Mouse (Mus musculus) embryonic facial prominence, embryonic 11.5 days (tissue): Measurements from ENCODE around the gene Itm2c. TPM values are rescaled to one million over a fixed set of nuclear protein-coding genes. Genes with fewer than 3 reads are reported as not detected.
A peak's percentile ranks its signal among the peaks of the same experiment; 100 is the strongest.

Experiments used
- ATAC-seq: fragments of 200-750 bp; cut with Nextera tagmentation; replicated peaks from 2 replicates; pipeline ENCODE4 v1.8.0; 2017; ENCODE audit warnings: low read depth; ENCODE audit not compliant: insufficient number of reproducible peaks, low FRiP score, low TSS enrichment
- DNase-seq: peaks from one replicate; pipeline ENCODE4 v3.0.0-alpha.2; 2015; ENCODE audit warnings: low spot score
- H3K27ac ChIP-seq: fragments of 300-500 bp; sonication (generic); replicated peaks from 2 replicates; pipeline ENCODE4 v1.5.1; 2014; ENCODE audit warnings: mild to moderate bottlenecking, low read depth, low read length, control low read depth
- H3K27me3 ChIP-seq: fragments of 300-500 bp; sonication (generic); 2 replicates; pipeline ENCODE4 v1.6.1; 2014; ENCODE audit warnings: mild to moderate bottlenecking, low read length, moderate library complexity, mixed read lengths; ENCODE audit not compliant: control insufficient read depth, insufficient read depth
- H3K36me3 ChIP-seq: fragments of 300-500 bp; sonication (generic); replicated peaks from 2 replicates; pipeline ENCODE4 v1.6.1; 2014; ENCODE audit warnings: low read depth, mild to moderate bottlenecking, low read length, moderate library complexity, mixed read lengths; ENCODE audit not compliant: control insufficient read depth, insufficient read depth
- H3K4me1 ChIP-seq: fragments of 300-500 bp; sonication (generic); 2 replicates; pipeline ENCODE4 v1.6.1; 2014; ENCODE audit warnings: low read length, mixed read lengths; ENCODE audit not compliant: control insufficient read depth, insufficient read depth
- H3K4me2 ChIP-seq: fragments of 300-500 bp; sonication (generic); 2 replicates; pipeline ENCODE4 v1.6.1; 2014; ENCODE audit warnings: low read depth, mild to moderate bottlenecking, control low read depth, low read length, moderate library complexity
- H3K4me3 ChIP-seq: fragments of 300-500 bp; sonication (generic); 2 replicates; pipeline ENCODE4 v1.5.1; 2014; ENCODE audit warnings: low read depth, low read length, control low read depth
- H3K9ac ChIP-seq: fragments of 300-500 bp; sonication (generic); replicated peaks from 2 replicates; pipeline ENCODE4 v1.6.1; 2014; ENCODE audit warnings: mild to moderate bottlenecking, control low read depth, low read length
- H3K9me3 ChIP-seq: fragments of 300-500 bp; sonication (generic); replicated peaks from 2 replicates; pipeline ENCODE4 v1.6.1; 2016; ENCODE audit warnings: mild to moderate bottlenecking, low read length, inconsistent platforms, mixed read lengths; ENCODE audit not compliant: control insufficient read depth
- WGBS: fragments of 180-500 bp; shearing (Covaris S2); extraction: QIAGEN DNeasy Blood & Tissue Kit; methylation state at CpG from one replicate; pipeline ENCODE4 v1.1.7; 2014; 5-methylcytosine and 5-hydroxymethylcytosine counted together
- polyA plus RNA-seq: library from polyadenylated mRNA; unstranded; fragments of >200 nt; fragmentation: Nextera tagmentation; extraction: Ambion mirVana; gene quantifications from 2 replicates; pipeline ENCODE4 v1.2.1, GENCODE M21; 2014

Gene Itm2c
- polyA plus RNA-seq, 1 experiment from 2014 or later: 133 TPM

GRCm38 (mm10) chr1:85919621-85920020 is 25.5 kb downstream of the Itm2c start:
- DNase-seq (no peak), ATAC-seq (no peak)
- Histone ChIP-seq H3K9ac (no peak overlapping the region), H3K4me3 (no peak overlapping the region), H3K4me1 (no peaks in the 10 kb centered on the region), H3K36me3 (no peaks in the 10 kb centered on the region), H3K27me3 (no peaks in the 10 kb centered on the region), H3K9me3 (no peaks in the 10 kb centered on the region), H3K4me2 (no peak overlapping the region), H3K27ac (no peak overlapping the region)
- 82% methylated on average over 7 of the region's 7 CpGs for WGBS

- no peak for ATAC-seq
- H3K36me3 ChIP-seq: no peaks in the 10 kb centered on the region
- H3K4me1 ChIP-seq: no peaks in the 10 kb centered on the region
- no peak overlapping the region for H3K4me3 ChIP-seq
- no peak overlapping the region for H3K27ac ChIP-seq
- H3K27me3 ChIP-seq: no peaks in the 10 kb centered on the region
- H3K4me2 ChIP-seq: no peak overlapping the region
- H3K9ac ChIP-seq: no peak overlapping the region
- no peak for DNase-seq
- H3K9me3 ChIP-seq: no peaks in the 10 kb centered on the region
- 83% methylated on average over 7 of the region's 7 CpGs for WGBS
Measured at GRCm38 (mm10) chr1:85921725-85922124, 27.6 kb downstream of the Itm2c start.

- ATAC-seq (no peak), DNase-seq (no peak)
- H3K27ac ChIP-seq: no peak overlapping the region
- no peak overlapping the region for H3K4me2 ChIP-seq
- H3K4me3 ChIP-seq: no peak overlapping the region
- H3K9me3 ChIP-seq: no peaks in the 10 kb centered on the region
- WGBS: 75% methylated on average over 7 of the region's 7 CpGs
- no peaks in the 10 kb centered on the region for H3K36me3 ChIP-seq
- no peaks in the 10 kb centered on the region for H3K4me1 ChIP-seq
- H3K27me3 ChIP-seq: no peaks in the 10 kb centered on the region
- H3K9ac ChIP-seq: no peak overlapping the region
Measured at GRCm38 (mm10) chr1:85922127-85922864, 28.2 kb downstream of the Itm2c start.

GRCm38 (mm10) chr1:85922865-85923211 is 28.8 kb downstream of the Itm2c start:
- Histone ChIP-seq H3K4me2 (no peak overlapping the region), H3K9ac (no peak overlapping the region), H3K27me3 (no peaks in the 10 kb centered on the region), H3K4me3 (no peak overlapping the region), H3K36me3 (no peaks in the 10 kb centered on the region), H3K4me1 (no peaks in the 10 kb centered on the region), H3K27ac (no peak overlapping the region), H3K9me3 (no peaks in the 10 kb centered on the region)
- 69% methylated on average over 5 of the region's 5 CpGs for WGBS
- no peak for ATAC-seq
- no peak for DNase-seq

GRCm38 (mm10) chr1:85925183-85925582 is 31.1 kb downstream of the Itm2c start:
- Histone ChIP-seq H3K36me3 (no peaks in the 10 kb centered on the region), H3K27ac (no peak overlapping the region), H3K4me2 (no peak overlapping the region), H3K4me1 (no peaks in the 10 kb centered on the region), H3K4me3 (no peak overlapping the region), H3K27me3 (no peaks in the 10 kb centered on the region), H3K9ac (no peak overlapping the region), H3K9me3 (no peaks in the 10 kb centered on the region)
- WGBS: 80% methylated on average over 5 of the region's 5 CpGs
- DNase-seq (no peak), ATAC-seq (no peak)

GRCm38 (mm10) chr1:85928057-85928687 is 34.1 kb downstream of the Itm2c start, which contains the start of gene 4933407L21Rik:
TSS of gene 4933407L21Rik (plus strand) at chr1:85928483.
- H3K4me3 ChIP-seq: no peak within 1 kb of the TSS
- H3K36me3 ChIP-seq: no peaks in the 10 kb centered on the region
- no peaks in the 10 kb centered on the region for H3K4me1 ChIP-seq
- H3K27ac ChIP-seq: no peak within 1 kb of the TSS
- H3K4me2 ChIP-seq: no peak within 1 kb of the TSS
- H3K9ac ChIP-seq: no peak within 1 kb of the TSS
- DNase-seq (peak; percentile 49), ATAC-seq (0 out of 2 replicates have a peak, but pooled peaks have one; percentile 50)
- H3K9me3 ChIP-seq: no peaks in the 10 kb centered on the region
- no peaks in the 10 kb centered on the region for H3K27me3 ChIP-seq
- WGBS: 47% methylated on average over 4 of the region's 4 CpGs

- DNase-seq (no peak), ATAC-seq (no peak)
- Histone ChIP-seq H3K27me3 (no peaks in the 10 kb centered on the region), H3K36me3 (no peaks in the 10 kb centered on the region), H3K4me1 (no peaks in the 10 kb centered on the region), H3K9me3 (no peaks in the 10 kb centered on the region), H3K9ac (no peak overlapping the region), H3K4me2 (no peak overlapping the region), H3K4me3 (no peak overlapping the region), H3K27ac (no peak overlapping the region)
- WGBS: 73% methylated on average over 4 of the region's 4 CpGs
Measured at GRCm38 (mm10) chr1:85928688-85929065, 34.6 kb downstream of the Itm2c start.

- no peak overlapping the region for H3K4me2 ChIP-seq
- H3K9ac ChIP-seq: no peak overlapping the region
- H3K9me3 ChIP-seq: no peaks in the 10 kb centered on the region
- no peak for DNase-seq
- no peak overlapping the region for H3K4me3 ChIP-seq
- H3K27ac ChIP-seq: no peak overlapping the region
- no peak for ATAC-seq
- H3K27me3 ChIP-seq: no peaks in the 10 kb centered on the region
- H3K4me1 ChIP-seq: 0 out of 2 replicates have a peak, but pooled peaks cover 2% of the 10 kb centered on the region
- no peaks in the 10 kb centered on the region for H3K36me3 ChIP-seq
- 86% methylated on average over 6 of the region's 6 CpGs for WGBS
Measured at GRCm38 (mm10) chr1:85929406-85929805, 35.3 kb downstream of the Itm2c start.
